ENCODE assay signal across 8 mouse cellular contexts in the genomic region with DNA sequence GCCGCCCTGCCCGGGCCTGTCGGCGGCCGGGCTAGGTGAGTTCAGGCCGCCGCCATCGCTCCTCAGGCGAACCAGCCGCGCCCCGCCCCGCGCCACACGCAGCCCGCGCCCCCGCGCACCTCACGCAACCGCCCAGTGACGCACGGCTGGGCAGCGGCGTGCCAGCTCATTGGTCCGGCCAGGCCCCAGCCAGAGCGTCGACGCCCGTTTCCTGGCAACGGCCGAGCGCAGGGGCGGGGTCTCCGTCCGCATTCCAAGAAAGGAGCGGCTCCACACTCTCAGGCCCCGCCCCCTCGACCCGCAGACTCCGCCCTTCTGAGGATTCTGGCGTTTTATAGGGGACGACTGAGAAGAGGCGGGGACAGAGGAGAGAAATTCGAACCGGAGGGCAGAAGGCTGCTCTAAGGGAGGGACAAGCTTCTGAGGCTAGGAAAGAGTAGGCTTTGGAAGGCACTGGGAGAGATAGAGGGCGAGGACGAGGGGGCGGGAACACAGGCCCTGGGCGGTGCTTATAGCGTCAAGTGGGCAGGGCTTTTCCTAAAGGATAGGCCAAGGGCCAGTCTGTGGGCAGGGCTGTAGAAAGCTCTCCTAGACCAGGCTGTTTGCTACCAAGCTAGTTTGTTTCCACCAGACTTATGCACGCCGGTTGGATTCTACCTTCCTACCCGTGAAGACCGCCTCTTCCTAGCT. TPM values are rescaled to one million over a fixed set of nuclear protein-coding genes. Genes with fewer than 3 reads are reported as not detected.
DNase-seq lines count a peak whose midpoint lies in the region; ATAC-seq and TF ChIP-seq lines count a peak whose summit lies in the region.

A gene (minus strand): TSS at position 120 of the 690 bp plus-strand sequence.

- ATAC-seq in erythroid progenitor cell, adult 5-6 weeks (replicated peaks; ENCODE audit: low FRiP score, poor library complexity, severe bottlenecking), result peak; percentile 92
- ATAC-seq in heart, embryonic 12.5 days (ENCODE audit: insufficient number of reproducible peaks, low FRiP score), result peak; percentile 99
- ATAC-seq in kidney, postnatal 0 days (replicated peaks; ENCODE audit: low FRiP score, low read depth), result peak; percentile 99
- ATAC-seq in liver, embryonic 11.5 days (replicated peaks; ENCODE audit: low FRiP score), result peak; percentile 97
- ATAC-seq in stomach, embryonic 14.5 days (ENCODE audit: insufficient number of reproducible peaks, insufficient read depth, low FRiP score, low read depth), result peak; percentile 99

- H3K9ac ChIP-seq in heart, embryonic 12.5 days, result peak within 1 kb of the TSS; percentile 96
- H3K9ac ChIP-seq in kidney, postnatal 0 days (ENCODE audit: low read depth, low read length), result peak within 1 kb of the TSS; percentile 84
- H3K9ac ChIP-seq in liver, embryonic 11.5 days (ENCODE audit: low read depth, low read length), result peak within 1 kb of the TSS; percentile 81
- H3K9ac ChIP-seq in stomach, embryonic 14.5 days (replicated peaks; ENCODE audit: low read depth, low read length), result peak within 1 kb of the TSS; percentile 83

- H3K36me3 ChIP-seq in heart, embryonic 12.5 days, result peaks cover 6% of the 10 kb centered on the region; the same call in 1 of the 2 replicates
- H3K36me3 ChIP-seq in kidney, postnatal 0 days (ENCODE audit: insufficient read depth, low read length), result no peaks in the 10 kb centered on the region
- H3K36me3 ChIP-seq in liver, embryonic 11.5 days (ENCODE audit: control insufficient read depth, insufficient read depth, low read length), result no peaks in the 10 kb centered on the region
- H3K36me3 ChIP-seq in stomach, embryonic 14.5 days (ENCODE audit: control insufficient read depth, insufficient read depth, low read length), result no peaks in the 10 kb centered on the region

- peak; percentile 97 for DNase-seq in CD4-positive helper T cell, adult 2 months (ENCODE audit: low read depth, low spot score)
- DNase-seq in brain, embryonic 18.5 days (ENCODE audit: low read depth, low spot score), result peak; percentile 98
- DNase-seq in kidney, postnatal 0 days (ENCODE audit: low spot score), result peak; percentile 100
- DNase-seq in liver, embryonic 11.5 days (ENCODE audit: low spot score), result peak; percentile 100
- peak; percentile 98 for DNase-seq in naive thymus-derived CD4-positive, alpha-beta T cell, adult 2 months (ENCODE audit: low read depth)

- TF ChIP-seq CTCF in kidney, postnatal 0 days (IDR thresholded peaks at IDR 0.05; ENCODE audit: low read depth), result no peak

- under 1% methylated on average over 55 of the region's 55 CpGs for WGBS in heart, embryonic 12.5 days
- under 1% methylated on average over 55 of the region's 55 CpGs for WGBS in kidney, postnatal 0 days
- WGBS in liver, embryonic 11.5 days, result under 1% methylated on average over 53 of the region's 55 CpGs
- under 1% methylated on average over 55 of the region's 55 CpGs for WGBS in stomach, embryonic 14.5 days

- no peaks in the 10 kb centered on the region for H3K27me3 ChIP-seq in heart, embryonic 12.5 days (replicated peaks)
- no peaks in the 10 kb centered on the region for H3K27me3 ChIP-seq in kidney, postnatal 0 days (ENCODE audit: insufficient read depth, low read length)
- no peaks in the 10 kb centered on the region for H3K27me3 ChIP-seq in liver, embryonic 11.5 days (replicated peaks; ENCODE audit: control insufficient read depth, insufficient read depth, low read length)
- no peaks in the 10 kb centered on the region for H3K27me3 ChIP-seq in stomach, embryonic 14.5 days (ENCODE audit: control insufficient read depth, insufficient read depth, low read length)

- no peaks in the 10 kb centered on the region for H3K9me3 ChIP-seq in heart, embryonic 12.5 days (replicated peaks)
- H3K9me3 ChIP-seq in kidney, postnatal 0 days (replicated peaks; ENCODE audit: low read length), result no peaks in the 10 kb centered on the region
- H3K9me3 ChIP-seq in liver, embryonic 11.5 days (ENCODE audit: control insufficient read depth, low read length), result no peaks in the 10 kb centered on the region
- no peaks in the 10 kb centered on the region for H3K9me3 ChIP-seq in stomach, embryonic 14.5 days (ENCODE audit: control insufficient read depth, low read depth, low read length)

- H3K4me3 ChIP-seq in heart, embryonic 12.5 days, result peak within 1 kb of the TSS; percentile 94
- H3K4me3 ChIP-seq in kidney, postnatal 0 days (replicated peaks; ENCODE audit: low read depth, low read length), result peak within 1 kb of the TSS; percentile 80
- peak within 1 kb of the TSS; percentile 84 for H3K4me3 ChIP-seq in liver, embryonic 11.5 days (ENCODE audit: low read depth, low read length)
- H3K4me3 ChIP-seq in stomach, embryonic 14.5 days (ENCODE audit: low read depth, low read length), result peak within 1 kb of the TSS; percentile 78

- peaks cover 7% of the 10 kb centered on the region for H3K4me1 ChIP-seq in heart, embryonic 12.5 days (replicated peaks)
- H3K4me1 ChIP-seq in kidney, postnatal 0 days (replicated peaks; ENCODE audit: insufficient read depth, low read length), result no peaks in the 10 kb centered on the region
- H3K4me1 ChIP-seq in liver, embryonic 11.5 days (replicated peaks; ENCODE audit: control insufficient read depth, insufficient read depth, low read length), result peaks cover 7% of the 10 kb centered on the region; the same call in 1 of the 2 replicates
- peaks cover 8% of the 10 kb centered on the region; the same call in 1 of the 2 replicates for H3K4me1 ChIP-seq in stomach, embryonic 14.5 days (ENCODE audit: control insufficient read depth, insufficient read depth, low read length)

- peak within 1 kb of the TSS; percentile 82 for H3K27ac ChIP-seq in heart, embryonic 12.5 days (ENCODE audit: poor library complexity, severe bottlenecking)
- H3K27ac ChIP-seq in kidney, postnatal 0 days, result peak within 1 kb of the TSS; percentile 81
- H3K27ac ChIP-seq in liver, embryonic 11.5 days (ENCODE audit: low read depth, low read length), result peak within 1 kb of the TSS; percentile 75
- peak within 1 kb of the TSS; percentile 74 for H3K27ac ChIP-seq in stomach, embryonic 14.5 days (ENCODE audit: low read length)

- H3K4me2 ChIP-seq in heart, embryonic 12.5 days, result peak within 1 kb of the TSS; percentile 90
- H3K4me2 ChIP-seq in kidney, postnatal 0 days (ENCODE audit: low read length), result peak within 1 kb of the TSS; percentile 69
- peak within 1 kb of the TSS; percentile 90 for H3K4me2 ChIP-seq in liver, embryonic 11.5 days
- peak within 1 kb of the TSS; percentile 74 for H3K4me2 ChIP-seq in stomach, embryonic 14.5 days (replicated peaks; ENCODE audit: low read depth, low read length)

RNA-seq across cellular contexts. Expression of the gene that starts here (rescaled TPM):
- total RNA-seq in erythroid progenitor cell, adult 5-6 weeks (2015; ENCODE audit: low replicate concordance), result 16.9 and 48.6 TPM in 2 replicates
- 3.0 and 9.2 TPM in 2 replicates for total RNA-seq in erythroid progenitor cell, adult 5-6 weeks (2017; ENCODE audit: low replicate concordance)
- polyA plus RNA-seq in heart, embryonic 12.5 days (2016; fragmentation: Nextera tagmentation; extraction: Ambion mirVana), result 34.0 and 36.2 TPM in 2 replicates
- polyA plus RNA-seq in kidney, postnatal 0 days (2015; fragmentation: Nextera tagmentation; extraction: Ambion mirVana), result 28.0 and 33.2 TPM in 2 replicates
- 28.7 and 31.0 TPM in 2 replicates for polyA plus RNA-seq in liver, embryonic 11.5 days (2014; fragmentation: Nextera tagmentation; extraction: Ambion mirVana)
- polyA plus RNA-seq in stomach, embryonic 14.5 days (2014; fragmentation: Nextera tagmentation; extraction: Ambion mirVana), result 40.3 and 41.1 TPM in 2 replicates

Comparison
In these comparisons a context has a peak if more than half of its experiments do, and no peak if none do; other contexts are left out.
1. Peak in every context shown above with its lines: DNase-seq, ATAC-seq, H3K4me3 ChIP-seq and H3K27ac ChIP-seq.